Mouse (Mus musculus) spleen, postnatal 10 days (tissue): ENCODE data around the gene Inhbe.
A peak's percentile ranks its signal among the peaks of the same experiment; 100 is the strongest.
"Not testable (repeated sequence)": the region's sequence is repeated elsewhere in the genome, so short reads cannot be mapped to it uniquely, and the experiment has no call there.

Experiments
- DNase-seq, 2 experiments: peaks; one replicate each; pipeline ENCODE4 v3.0.0; 2021 to 2022; ENCODE audit warnings: low spot score in 2 of 2

Inhbe gene

DNA sequence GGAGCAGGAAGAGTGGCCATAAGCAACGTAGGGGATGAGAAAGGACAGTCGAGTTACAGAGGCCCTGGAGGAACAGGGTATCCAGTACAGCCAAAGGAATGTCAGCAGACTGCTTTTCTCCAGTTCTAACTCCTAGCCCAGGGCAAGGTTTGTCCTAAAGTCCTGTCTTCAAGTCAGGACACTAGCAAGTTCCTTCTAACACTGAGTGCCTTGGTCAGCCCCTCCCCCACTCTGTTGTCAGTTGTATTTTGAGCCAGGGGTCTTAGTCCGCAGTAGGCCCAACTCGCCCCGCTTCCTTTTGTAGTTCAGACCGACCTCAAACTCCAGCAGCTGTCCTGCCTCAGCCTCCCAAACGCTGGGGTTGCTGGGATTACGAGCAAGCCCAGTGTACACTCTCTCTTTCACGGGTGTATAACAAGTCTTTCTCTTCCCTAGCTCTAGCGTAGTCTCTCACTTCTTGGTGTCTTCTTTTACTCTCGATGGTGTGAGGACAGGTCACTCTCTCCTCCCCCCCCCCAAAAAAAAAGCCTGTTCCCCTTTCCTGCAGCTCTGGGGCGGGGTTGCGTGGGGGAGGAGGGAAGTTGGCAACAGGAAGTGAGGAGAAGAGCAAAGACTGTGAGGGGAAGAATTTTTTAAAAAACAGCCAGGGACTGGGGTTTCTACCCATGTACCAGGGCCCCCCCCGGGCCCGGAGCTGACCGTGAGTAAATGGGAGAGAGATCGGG lies 30.9 kb downstream of the Inhbe start:
- DNase-seq: peak in 1 of 2 experiments; percentile 64

DNA sequence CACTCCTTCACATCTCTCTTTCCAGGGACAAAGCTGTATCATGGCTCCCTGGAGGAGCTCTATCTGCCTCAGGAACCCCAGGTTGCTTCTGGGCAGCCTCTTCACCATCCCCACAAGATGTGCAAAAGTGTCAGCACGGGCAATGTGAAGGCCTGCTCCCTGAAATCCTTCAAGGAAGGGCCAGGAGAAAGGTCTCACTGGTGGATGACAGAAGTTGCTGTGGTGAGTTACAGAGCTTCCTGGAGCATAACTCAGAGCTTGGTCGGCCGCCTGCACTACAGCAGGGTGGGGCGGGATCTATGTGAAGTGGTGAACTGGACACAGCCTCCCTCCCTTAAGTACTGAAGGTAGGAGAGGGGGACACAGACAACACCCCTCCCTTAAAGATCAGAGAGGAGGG lies 31.5 kb downstream of the Inhbe start:
- no peak for DNase-seq

DNA sequence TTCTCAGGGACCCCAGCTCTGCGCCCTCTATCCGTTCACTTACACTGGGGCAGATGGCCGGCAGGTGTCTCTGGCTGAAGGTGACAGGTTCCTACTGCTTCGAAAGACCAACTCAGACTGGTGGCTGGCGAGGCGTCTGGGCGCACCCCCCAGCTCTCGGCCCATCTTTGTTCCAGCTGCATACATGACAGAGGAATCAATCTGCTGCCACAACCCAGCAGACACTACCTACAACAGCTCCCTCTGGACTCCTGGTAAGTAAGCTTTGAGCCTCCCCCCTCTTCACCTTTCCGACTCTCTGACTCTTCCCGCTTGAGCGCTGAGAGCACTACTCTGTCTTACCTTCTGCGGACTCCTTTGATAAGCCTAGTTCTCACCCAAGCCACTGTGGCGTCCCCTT lies 32.0 kb downstream of the Inhbe start:
- DNase-seq: no peak

GRCm38 (mm10) chr10:127321621-127322020 lies 32.6 kb downstream of the Inhbe start, which contains the start of gene Arhgap9:
Gene Arhgap9 (plus strand): TSS chr10:127321964.
- DNase-seq: no peak

DNA sequence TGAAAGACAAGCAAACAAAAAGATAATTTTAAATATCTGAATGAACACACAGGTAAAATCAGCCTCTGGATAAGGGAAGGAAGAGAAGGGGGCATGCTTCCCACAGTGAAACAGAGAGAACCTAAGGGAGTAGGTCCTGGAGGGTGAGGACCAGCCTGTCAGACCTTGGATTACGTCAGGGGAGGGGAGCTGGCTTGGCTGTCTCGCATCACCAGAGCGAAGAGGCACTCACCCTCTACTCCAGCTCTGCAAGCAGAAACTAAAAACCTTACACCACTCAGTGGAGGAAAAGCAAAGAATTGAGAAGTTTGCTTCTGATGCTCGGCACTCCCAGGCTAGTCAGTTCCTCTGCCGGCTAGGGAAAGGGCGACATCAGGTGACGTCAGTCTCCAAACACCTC lies 34.2 kb downstream of the Inhbe start:
- DNase-seq: no peak

- DNase-seq: no peak
These were observed 36.2 kb downstream of the Inhbe start for GRCm38 (mm10) chr10:127318009-127318408.

- no peak for DNase-seq
These were observed 36.9 kb downstream of the Inhbe start for GRCm38 (mm10) chr10:127317277-127317676.

DNA sequence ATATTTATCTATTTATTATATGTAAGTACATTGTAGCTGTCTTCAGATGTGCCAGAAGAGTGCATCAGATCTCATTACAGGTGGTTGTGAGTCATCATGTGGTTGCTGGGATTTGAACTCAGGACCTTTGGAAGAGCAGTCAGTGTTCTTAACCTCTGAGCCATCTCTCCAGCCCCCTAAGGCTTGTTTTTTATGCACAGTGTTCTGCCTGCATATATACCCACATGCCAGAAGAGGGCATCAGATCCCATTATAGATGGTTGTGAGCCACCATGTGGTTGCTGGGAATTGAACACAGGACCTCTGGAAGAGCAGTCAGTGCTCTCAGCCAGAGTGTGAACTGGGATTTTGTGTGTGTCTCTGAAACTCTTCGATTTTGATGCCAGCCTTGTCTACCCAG lies 39.3 kb downstream of the Inhbe start:
- not testable (repeated sequence) for DNase-seq

- DNase-seq: not testable (repeated sequence)
These were observed 40.7 kb downstream of the Inhbe start for GRCm38 (mm10) chr10:127313516-127313915.

DNA sequence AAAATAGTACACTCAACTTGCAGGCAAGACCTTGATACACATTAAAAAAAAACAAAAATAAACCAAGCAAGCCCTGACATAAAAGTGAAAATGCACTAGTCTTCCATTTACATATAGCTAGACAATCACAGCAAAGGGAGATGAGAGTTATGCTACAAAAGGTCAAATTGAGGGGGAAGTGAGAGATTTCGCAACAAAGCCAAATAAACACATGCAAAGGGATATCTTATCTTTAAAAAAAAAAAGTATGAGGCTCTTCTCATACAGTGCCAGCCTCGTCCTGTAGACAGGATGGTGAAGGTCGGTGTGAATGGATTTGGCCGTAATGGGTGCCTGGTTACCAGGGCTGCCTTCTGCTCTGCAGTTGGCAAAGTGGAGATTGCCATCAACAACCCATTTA lies 41.4 kb downstream of the Inhbe start:
- no peak for DNase-seq

DNA sequence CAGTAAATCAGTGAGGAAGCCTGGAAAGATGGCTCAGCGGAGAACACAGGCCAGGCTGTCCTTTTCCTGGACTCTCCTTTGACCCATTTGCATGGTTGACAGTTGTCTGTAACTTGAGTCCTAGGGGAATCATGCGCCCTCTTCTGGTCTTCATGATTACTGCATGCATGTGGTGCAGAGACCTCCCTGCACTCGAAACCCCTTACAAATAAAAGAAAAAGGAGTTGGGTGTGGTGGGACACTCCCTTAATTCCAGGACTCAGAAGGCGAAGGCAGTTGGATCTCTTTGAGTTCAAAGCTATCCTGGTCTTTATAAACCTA lies 41.9 kb downstream of the Inhbe start:
- DNase-seq: peak; percentile 86 to 89

DNA sequence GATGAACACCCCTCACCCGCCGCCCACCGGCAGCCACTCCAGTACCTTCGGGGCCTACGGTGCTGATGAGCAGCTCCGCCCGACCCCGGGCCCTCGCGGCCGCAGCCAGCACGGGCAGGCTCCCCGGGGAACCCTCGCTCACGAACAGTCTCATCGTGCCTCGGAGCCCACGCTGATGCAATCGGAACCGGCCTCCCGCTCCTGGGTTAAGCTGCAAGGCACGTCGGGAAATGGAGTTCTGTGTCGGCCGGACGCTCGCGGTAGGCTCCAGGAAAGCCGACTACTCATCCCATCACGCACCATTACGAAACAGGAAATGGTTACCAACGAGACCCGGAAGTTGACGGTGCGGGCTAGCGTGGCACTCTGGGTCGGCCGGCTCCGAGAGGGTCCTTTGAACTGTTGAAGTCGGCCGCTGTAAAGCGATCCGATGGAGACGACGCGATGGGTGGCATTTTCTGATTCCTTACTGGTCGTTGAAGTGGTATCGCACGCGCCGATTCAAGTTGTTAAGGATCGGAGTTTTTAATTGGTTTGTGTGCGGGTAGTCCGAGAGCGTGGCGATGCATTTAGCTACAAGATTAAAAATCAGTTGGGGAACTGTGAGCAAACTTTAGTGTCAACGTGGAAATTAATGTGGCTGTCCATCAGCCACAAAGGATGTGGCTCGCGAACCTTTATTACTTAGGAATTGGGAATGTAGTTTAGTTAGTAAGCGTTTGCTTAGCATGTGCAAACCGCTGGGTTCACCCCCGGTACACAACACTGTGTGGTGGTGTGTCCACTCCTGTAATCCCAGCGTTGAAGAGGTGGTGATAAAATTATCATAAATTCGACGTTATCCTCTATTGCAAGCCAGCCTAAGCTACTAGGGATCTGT lies 42.5 kb downstream of the Inhbe start, which contains the start of gene Mars:
Gene Mars, minus strand, starts transcription at position 311 of the 880 bp plus-strand sequence.
- peak; percentile 86 to 94 for DNase-seq

DNA sequence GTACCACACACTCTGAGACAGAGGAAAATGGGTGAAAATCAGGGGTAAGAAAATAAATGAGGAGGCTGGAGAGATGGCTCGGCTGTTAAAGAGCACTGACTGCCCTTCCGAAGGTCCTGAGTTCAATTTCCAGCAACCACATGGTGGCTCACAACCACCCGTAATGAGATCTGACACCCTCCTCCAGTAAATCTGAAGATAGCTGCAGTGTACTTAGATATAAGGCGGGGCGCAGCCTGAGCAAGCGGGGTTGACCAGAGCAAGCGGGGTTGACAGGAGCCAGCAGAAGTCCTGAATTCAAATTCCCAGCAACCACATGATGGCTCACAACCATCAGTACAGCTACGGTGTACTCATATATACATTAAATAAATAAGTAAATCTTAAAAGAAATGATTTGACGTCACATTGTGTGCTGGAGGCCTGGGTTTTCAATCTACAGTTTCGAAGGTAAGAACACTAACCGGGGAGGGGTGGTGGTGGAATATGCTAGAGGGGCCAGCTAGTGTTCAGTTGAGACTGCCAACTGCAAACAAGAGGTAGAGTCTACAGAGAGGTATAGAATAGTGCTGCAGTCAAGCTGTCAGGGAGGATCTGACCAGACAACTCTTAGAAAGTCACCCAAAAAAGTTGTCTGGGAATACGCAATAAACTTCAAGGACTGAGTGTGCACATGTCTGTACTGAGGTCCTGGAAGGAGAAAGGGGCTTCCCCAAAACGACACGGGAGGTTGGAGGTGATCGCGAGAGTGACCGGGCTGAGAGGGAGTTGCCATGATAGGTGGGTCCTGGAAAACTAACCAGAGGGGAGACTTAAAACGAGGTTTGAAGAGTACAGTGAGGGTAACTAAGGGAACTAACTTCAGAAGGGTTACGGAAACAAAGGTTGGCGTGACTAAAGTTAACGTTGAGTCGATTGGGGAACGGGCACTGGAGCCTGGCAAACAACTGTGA lies 43.4 kb downstream of the Inhbe start:
- peak; percentile 50 to 53 for DNase-seq

DNA sequence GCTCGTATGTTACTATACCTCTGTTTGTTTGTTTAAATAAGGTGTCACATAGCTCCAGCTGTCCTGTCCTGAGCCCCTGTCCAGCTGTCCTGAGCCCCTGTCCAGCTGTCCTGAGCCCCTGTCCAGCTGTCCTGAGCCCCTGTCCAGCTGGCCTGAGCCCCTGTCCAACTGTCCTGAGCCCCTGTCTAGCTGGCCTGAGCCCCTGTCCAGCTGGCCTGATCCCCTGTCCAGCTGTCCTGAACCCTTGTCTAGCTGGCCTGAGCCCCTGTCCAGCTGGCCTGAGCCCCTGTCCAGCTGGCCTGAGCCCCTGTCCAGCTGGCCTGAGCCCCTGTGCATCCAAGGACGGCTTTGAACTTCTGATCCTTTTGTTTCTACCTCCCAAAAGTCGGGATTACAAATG lies 45.0 kb downstream of the Inhbe start:
- DNase-seq: not testable (repeated sequence)

DNA sequence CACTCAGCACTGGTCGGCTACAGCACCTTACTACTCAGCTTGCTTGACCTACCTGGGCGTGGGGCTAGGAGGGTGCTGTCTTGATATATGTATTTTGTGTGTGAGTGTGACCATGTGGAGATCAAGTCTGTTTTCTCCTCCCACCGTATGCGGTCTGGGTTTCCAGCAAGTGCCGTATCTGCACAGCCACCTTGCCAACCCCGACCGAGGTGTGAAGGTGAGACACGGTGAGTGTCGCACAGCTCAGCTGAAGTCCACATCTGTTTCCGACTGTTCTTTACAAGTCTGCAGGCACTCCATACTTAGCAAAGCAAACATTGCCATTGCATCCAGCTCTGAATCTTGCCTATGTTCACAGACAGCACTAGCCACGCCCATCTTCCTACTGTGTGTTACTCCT lies 51.1 kb downstream of the Inhbe start:
- DNase-seq: no peak

GRCm38 (mm10) chr10:127300361-127300760 lies 53.9 kb downstream of the Inhbe start:
- DNase-seq: no peak
